Mouse (Mus musculus) kidney, adult 2 months (tissue): Measurements from ENCODE around the gene Samd4b.
"Not testable (repeated sequence)": the region's sequence is repeated elsewhere in the genome, so short reads cannot be mapped to it uniquely, and the experiment has no call there.

Experiments used
- CTCF ChIP-seq: fragments of 200-500 bp; conservative IDR thresholded peaks from 2 replicates; pipeline ENCODE4 v1.5.1; 2011; ENCODE audit warnings: low read depth, mild to moderate bottlenecking, control low read depth, low read length, moderate library complexity, mixed read lengths; ENCODE audit not compliant: insufficient read depth, insufficient read length
- POLR2A ChIP-seq: fragments of 200-500 bp; IDR thresholded peaks from one replicate; pipeline ENCODE4 v1.6.1; 2011; ENCODE audit warnings: low read depth, low read length, control low read depth

- not testable (repeated sequence) for TF ChIP-seq POLR2A, CTCF
Measured at GRCm38 (mm10) chr7:28522536-28522935, 75.4 kb downstream of the Samd4b start, which contains the start of gene Ifnl3.
